Mouse (Mus musculus) left cerebral cortex, adult 9 months (tissue): ENCODE measurements at regions not wholly inside any gene's neighbourhood (a gene's known extent, or its start where the extent isn't known, plus 50 kb on each side); places are given as distances from the start of the nearest gene placed in this dataset.
"Not testable (repeated sequence)": the region's sequence is repeated elsewhere in the genome, so short reads cannot be mapped to it uniquely, and the experiment has no call there.

Source experiments
- DNase-seq, 2 experiments: peaks; one replicate each; pipeline ENCODE4 v3.0.0; 2022; ENCODE audit warnings: low spot score in 2 of 2

DNA sequence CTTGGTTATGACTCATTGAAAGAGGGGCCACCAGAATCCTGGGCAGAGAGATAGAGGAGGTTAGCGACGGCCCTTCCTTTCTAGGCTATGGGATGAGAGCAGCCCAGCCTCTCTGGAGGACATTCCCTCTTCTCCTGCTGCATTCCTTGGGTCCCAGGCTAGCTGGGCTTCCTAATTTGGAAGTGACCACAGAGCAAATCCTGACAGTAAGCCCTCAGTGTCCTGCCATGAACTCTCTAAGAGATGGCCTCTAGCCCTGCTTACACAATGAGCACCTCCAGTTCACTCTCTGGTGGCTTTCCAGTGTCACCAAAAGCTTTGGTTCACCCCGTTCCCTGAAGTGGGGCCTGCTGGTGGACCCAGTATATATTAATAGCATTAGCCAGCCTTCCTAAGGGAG, 64.1 kb upstream of the Rmdn2 start:
- DNase-seq = no peak

DNA sequence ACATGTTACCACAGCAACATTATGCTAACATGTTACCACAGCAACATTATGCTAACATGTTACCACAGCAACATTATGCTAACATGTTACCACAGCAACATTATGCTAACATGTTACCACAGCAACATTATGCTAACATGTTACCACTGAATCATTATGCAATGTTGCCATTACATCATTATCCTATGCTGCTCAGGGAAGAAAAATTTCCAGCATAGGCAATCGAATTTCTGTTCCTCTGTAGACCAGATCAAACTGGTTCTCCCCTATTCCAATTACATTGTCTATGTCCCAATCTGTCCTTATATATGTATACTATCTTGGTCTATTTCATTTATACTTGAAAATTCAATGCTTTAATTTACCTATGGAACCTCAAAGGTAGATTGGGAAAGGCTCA, 61.3 kb upstream of the Rmdn2 start:
- not testable (repeated sequence) for DNase-seq

DNA sequence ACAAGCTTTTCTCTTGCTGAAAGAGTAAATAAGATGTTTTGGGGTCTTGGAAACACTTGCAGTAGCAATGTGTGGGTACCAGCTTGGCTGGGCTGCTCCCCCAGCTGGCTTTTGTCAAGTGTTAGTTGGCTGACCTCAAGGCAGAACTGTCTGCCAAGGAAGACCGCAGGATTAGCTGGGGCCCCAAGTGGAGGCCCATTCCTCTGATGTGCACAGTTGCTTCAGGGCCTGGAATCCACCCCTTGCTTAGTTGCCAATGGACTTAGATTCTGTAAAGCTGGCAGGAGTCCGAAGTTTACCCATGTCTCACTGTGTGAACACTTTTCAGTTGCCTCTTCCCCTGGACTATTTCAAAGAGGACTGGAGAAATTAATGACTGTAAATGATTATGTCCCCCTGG, 57.8 kb upstream of the Rmdn2 start:
- DNase-seq = no peak

DNA sequence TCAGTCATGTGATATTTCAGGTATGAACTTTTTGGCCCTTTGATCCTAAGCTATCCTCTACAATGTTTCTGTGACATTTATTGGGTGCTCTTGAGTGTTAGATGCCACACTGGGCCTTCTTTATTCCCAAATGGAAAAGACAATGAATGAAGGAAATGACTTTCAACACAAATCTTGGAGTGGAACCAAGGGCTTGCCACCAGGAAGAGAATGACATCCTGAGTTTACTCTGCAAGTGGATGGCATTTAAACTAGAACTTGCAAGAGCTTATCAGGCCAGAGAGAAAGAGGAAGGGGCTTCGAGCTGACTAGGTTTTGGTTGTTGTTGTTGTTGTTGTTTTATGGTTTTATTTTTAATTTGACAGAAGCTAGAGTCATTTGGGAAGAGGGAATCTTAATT, 56.1 kb upstream of the Rmdn2 start:
- DNase-seq = no peak
